Comparison of ENCODE assay signal across 8 mouse cellular contexts in genomic region chr17:12507654-12508204, GRCm38 (mm10). TPM values are rescaled to one million over a fixed set of nuclear protein-coding genes. Genes with fewer than 3 reads are reported as not detected.
DNase-seq lines count a peak whose midpoint lies in the region; ATAC-seq lines count a peak whose summit lies in the region.

Slc22a3 (minus strand) TSS chr17:12507704.

- H3K4me3 ChIP-seq in kidney, embryonic 14.5 days (ENCODE audit: low read length): peak within 1 kb of the TSS; percentile 32
- H3K4me3 ChIP-seq in embryonic facial prominence, embryonic 10.5 days: peak within 1 kb of the TSS; percentile 56
- H3K4me3 ChIP-seq in hindbrain, embryonic 16.5 days (ENCODE audit: low read length): peak within 1 kb of the TSS; percentile 43
- peak within 1 kb of the TSS; percentile 35 for H3K4me3 ChIP-seq in midbrain, embryonic 13.5 days (replicated peaks)

- no peaks in the 10 kb centered on the region for H3K9me3 ChIP-seq in kidney, embryonic 14.5 days (ENCODE audit: control insufficient read depth, low read length)
- H3K9me3 ChIP-seq in embryonic facial prominence, embryonic 10.5 days: no peaks in the 10 kb centered on the region
- H3K9me3 ChIP-seq in hindbrain, embryonic 16.5 days (ENCODE audit: control insufficient read depth, low read length): no peaks in the 10 kb centered on the region
- H3K9me3 ChIP-seq in midbrain, embryonic 13.5 days: no peaks in the 10 kb centered on the region

- no peak within 1 kb of the TSS for H3K27ac ChIP-seq in kidney, embryonic 14.5 days (ENCODE audit: low read depth, low read length)
- no peak within 1 kb of the TSS for H3K27ac ChIP-seq in embryonic facial prominence, embryonic 10.5 days (replicated peaks)
- no peak within 1 kb of the TSS for H3K27ac ChIP-seq in hindbrain, embryonic 16.5 days (ENCODE audit: low read depth, low read length)
- H3K27ac ChIP-seq in midbrain, embryonic 13.5 days: no peak within 1 kb of the TSS

- no peak for DNase-seq in kidney, postnatal 25 days
- DNase-seq in embryonic facial prominence, embryonic 10.5 days (ENCODE audit: low spot score): no peak
- DNase-seq in cerebellum, postnatal 25 days: no peak
- no peak for DNase-seq in c-Kit-positive CD71-positive TER-119-positive erythroid progenitor cells, embryonic 14.5 days (ENCODE audit: low spot score)
- DNase-seq in thymus, postnatal 14 days: no peak

- WGBS in kidney, embryonic 14.5 days: 16% methylated on average over 14 of the region's 14 CpGs
- WGBS in embryonic facial prominence, embryonic 10.5 days: 10% methylated on average over 14 of the region's 14 CpGs
- WGBS in hindbrain, embryonic 16.5 days: 14% methylated on average over 14 of the region's 14 CpGs
- WGBS in midbrain, embryonic 13.5 days: 14% methylated on average over 14 of the region's 14 CpGs

- no peaks in the 10 kb centered on the region for H3K4me1 ChIP-seq in kidney, embryonic 14.5 days (ENCODE audit: control insufficient read depth, insufficient read depth, low read length)
- H3K4me1 ChIP-seq in embryonic facial prominence, embryonic 10.5 days: peaks cover 10% of the 10 kb centered on the region
- peaks cover 4% of the 10 kb centered on the region for H3K4me1 ChIP-seq in hindbrain, embryonic 16.5 days (ENCODE audit: control insufficient read depth, insufficient read depth, low read depth, low read length)
- peaks cover 9% of the 10 kb centered on the region; the same call in 1 of the 2 replicates for H3K4me1 ChIP-seq in midbrain, embryonic 13.5 days (replicated peaks)

- H3K9ac ChIP-seq in kidney, embryonic 14.5 days (ENCODE audit: low read depth, low read length): peak within 1 kb of the TSS; percentile 1
- peak within 1 kb of the TSS; percentile 62 for H3K9ac ChIP-seq in hindbrain, embryonic 16.5 days (ENCODE audit: low read depth, low read length)
- 0 out of 2 replicates have a peak within 1 kb of the TSS, but pooled peaks have one; percentile 14 for H3K9ac ChIP-seq in midbrain, embryonic 13.5 days (replicated peaks)

- no peak for ATAC-seq in kidney, embryonic 14.5 days (ENCODE audit: low FRiP score, low TSS enrichment)
- peak; percentile 9; the same call in 1 of the 2 replicates for ATAC-seq in hindbrain, embryonic 16.5 days
- ATAC-seq in midbrain, embryonic 13.5 days: no peak

- H3K36me3 ChIP-seq in kidney, embryonic 14.5 days (ENCODE audit: control insufficient read depth, insufficient read depth, low read length): no peaks in the 10 kb centered on the region
- H3K36me3 ChIP-seq in embryonic facial prominence, embryonic 10.5 days (replicated peaks): no peaks in the 10 kb centered on the region
- no peaks in the 10 kb centered on the region for H3K36me3 ChIP-seq in hindbrain, embryonic 16.5 days (ENCODE audit: control insufficient read depth, insufficient read depth, low read length)
- no peaks in the 10 kb centered on the region for H3K36me3 ChIP-seq in midbrain, embryonic 13.5 days

- peak within 1 kb of the TSS; percentile 74 for H3K4me2 ChIP-seq in kidney, embryonic 14.5 days (replicated peaks; ENCODE audit: low read depth, low read length)
- H3K4me2 ChIP-seq in hindbrain, embryonic 16.5 days (ENCODE audit: low read length): peak within 1 kb of the TSS; percentile 85
- H3K4me2 ChIP-seq in midbrain, embryonic 13.5 days (replicated peaks): peak within 1 kb of the TSS; percentile 54

- H3K27me3 ChIP-seq in kidney, embryonic 14.5 days (ENCODE audit: control insufficient read depth, insufficient read depth, low read length): peaks cover 44% of the 10 kb centered on the region
- H3K27me3 ChIP-seq in embryonic facial prominence, embryonic 10.5 days (replicated peaks; ENCODE audit: low read depth, poor library complexity, severe bottlenecking): peaks cover 85% of the 10 kb centered on the region
- peaks cover 41% of the 10 kb centered on the region for H3K27me3 ChIP-seq in hindbrain, embryonic 16.5 days (replicated peaks; ENCODE audit: control insufficient read depth, insufficient read depth, low read length)
- peaks cover 48% of the 10 kb centered on the region for H3K27me3 ChIP-seq in midbrain, embryonic 13.5 days

RNA-seq across cellular contexts. Expression of gene Slc22a3, which starts in this region (rescaled TPM):
- polyA plus RNA-seq in kidney, embryonic 14.5 days (2014; fragmentation: Nextera tagmentation; extraction: Ambion mirVana): 0.41 and 0.53 TPM in 2 replicates
- 0.05 and 0.08 TPM in 2 replicates for polyA plus RNA-seq in embryonic facial prominence, embryonic 10.5 days (2016; fragmentation: Nextera tagmentation; extraction: Ambion mirVana)
- 1.9 and 2.9 TPM in 2 replicates for polyA plus RNA-seq in hindbrain, embryonic 16.5 days (2015; fragmentation: Nextera tagmentation; extraction: Ambion mirVana)
- polyA plus RNA-seq in midbrain, embryonic 13.5 days (2015; fragmentation: Nextera tagmentation; extraction: Ambion mirVana): 0.19 and 0.51 TPM in 2 replicates

Comparison
In these comparisons a context has a peak if more than half of its experiments do, and no peak if none do; other contexts are left out.
1. H3K9ac ChIP-seq: peak in every context shown above with its lines; median percentile 62 in hindbrain, embryonic 16.5 days; 14 in midbrain, embryonic 13.5 days; 1 in kidney, embryonic 14.5 days.